Mouse (Mus musculus) midbrain, embryonic 10.5 days (tissue): ENCODE measurements at regions not wholly inside any gene's neighbourhood (a gene's known extent, or its start where the extent isn't known, plus 50 kb on each side); places are given as distances from the start of the nearest gene placed in this dataset.
"Not testable (repeated sequence)": the region's sequence is repeated elsewhere in the genome, so short reads cannot be mapped to it uniquely, and the experiment has no call there.

Source experiments
- DNase-seq: peaks from one replicate; pipeline ENCODE4 v3.0.0-alpha.2; 2017; ENCODE audit warnings: low spot score
- H3K27ac ChIP-seq: fragments of 300-500 bp; sonication (generic); replicated peaks from 2 replicates; pipeline ENCODE4 v1.5.1; 2016; ENCODE audit warnings: mild to moderate bottlenecking
- H3K27me3 ChIP-seq: fragments of 300-500 bp; sonication (generic); 2 replicates; pipeline ENCODE4 v1.6.1; 2016; ENCODE audit warnings: low read depth, mild to moderate bottlenecking; ENCODE audit not compliant: poor library complexity, severe bottlenecking
- H3K36me3 ChIP-seq: fragments of 300-500 bp; sonication (generic); 2 replicates; pipeline ENCODE4 v1.6.1; 2016; ENCODE audit warnings: mild to moderate bottlenecking, moderate library complexity
- H3K4me1 ChIP-seq: fragments of 300-500 bp; sonication (generic); 2 replicates; pipeline ENCODE4 v1.6.1; 2016
- H3K4me3 ChIP-seq: fragments of 300-500 bp; sonication (generic); 2 replicates; pipeline ENCODE4 v1.5.1; 2016; ENCODE audit warnings: mild to moderate bottlenecking, moderate library complexity
- H3K9me3 ChIP-seq: fragments of 300-500 bp; sonication (generic); replicated peaks from 2 replicates; pipeline ENCODE4 v1.6.1; 2016; ENCODE audit warnings: mild to moderate bottlenecking
- WGBS: fragments of 180-500 bp; shearing (Covaris S2); methylation state at CpG from one replicate; pipeline ENCODE4 v1.1.7; 2016; 5-methylcytosine and 5-hydroxymethylcytosine counted together

DNA sequence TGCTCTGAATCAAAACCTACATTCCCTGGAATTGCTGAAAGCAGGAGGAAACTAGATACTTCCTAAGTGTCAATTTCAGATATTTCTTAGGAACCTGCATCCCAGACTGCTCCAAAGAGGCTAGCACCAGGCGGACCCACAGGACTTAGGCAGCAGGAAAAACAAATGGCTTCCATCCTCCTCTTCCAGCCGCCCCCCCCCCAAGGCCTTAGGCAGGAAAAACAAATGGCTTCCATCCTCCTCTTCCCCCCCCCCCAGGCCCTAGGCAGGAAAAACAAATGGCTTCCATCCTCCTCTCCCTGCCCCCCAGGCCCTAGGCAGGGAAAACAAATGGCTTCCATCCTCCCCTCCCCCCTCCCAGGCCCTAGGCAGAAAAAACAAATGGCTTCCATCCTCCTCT is 64.5 kb upstream of the Nap1l2 start:
- Histone ChIP-seq H3K9me3 (no peaks in the 10 kb centered on the region), H3K27me3 (peaks cover 56% of the 10 kb centered on the region), H3K36me3 (no peaks in the 10 kb centered on the region), H3K4me1 (no peaks in the 10 kb centered on the region), H3K27ac (no peak overlapping the region), H3K4me3 (no peak overlapping the region)
- DNase-seq = no peak
- 77% methylated on average over 2 of the region's 2 CpGs for WGBS

- H3K27ac ChIP-seq, H3K9me3 ChIP-seq, H3K36me3 ChIP-seq, H3K4me3 ChIP-seq, H3K4me1 ChIP-seq, DNase-seq: not testable (repeated sequence)
- peaks cover 61% of the 10 kb centered on the region for H3K27me3 ChIP-seq
Measured at GRCm38 (mm10) chrX:103251478-103251877, 65.0 kb upstream of the Nap1l2 start.

GRCm38 (mm10) chrX:103252056-103252850 is 65.8 kb upstream of the Nap1l2 start:
- Histone ChIP-seq H3K27ac (0 out of 2 replicates have a peak overlapping the region, but pooled peaks have one; percentile 33), H3K27me3 (peaks cover 69% of the 10 kb centered on the region)
- H3K9me3 ChIP-seq, DNase-seq, H3K36me3 ChIP-seq, H3K4me1 ChIP-seq, H3K4me3 ChIP-seq: not testable (repeated sequence)
- 70% methylated on average over 1 of the region's 1 CpGs for WGBS

GRCm38 (mm10) chrX:103252881-103253280 is 66.4 kb upstream of the Nap1l2 start:
- no peaks in the 10 kb centered on the region for H3K36me3 ChIP-seq
- WGBS = 81% methylated on average over 6 of the region's 6 CpGs
- peaks cover 72% of the 10 kb centered on the region for H3K27me3 ChIP-seq
- H3K27ac ChIP-seq = 0 out of 2 replicates have a peak overlapping the region, but pooled peaks have one; percentile 33
- no peaks in the 10 kb centered on the region for H3K4me1 ChIP-seq
- no peak for DNase-seq
- H3K9me3 ChIP-seq = no peaks in the 10 kb centered on the region
- no peak overlapping the region for H3K4me3 ChIP-seq

DNA sequence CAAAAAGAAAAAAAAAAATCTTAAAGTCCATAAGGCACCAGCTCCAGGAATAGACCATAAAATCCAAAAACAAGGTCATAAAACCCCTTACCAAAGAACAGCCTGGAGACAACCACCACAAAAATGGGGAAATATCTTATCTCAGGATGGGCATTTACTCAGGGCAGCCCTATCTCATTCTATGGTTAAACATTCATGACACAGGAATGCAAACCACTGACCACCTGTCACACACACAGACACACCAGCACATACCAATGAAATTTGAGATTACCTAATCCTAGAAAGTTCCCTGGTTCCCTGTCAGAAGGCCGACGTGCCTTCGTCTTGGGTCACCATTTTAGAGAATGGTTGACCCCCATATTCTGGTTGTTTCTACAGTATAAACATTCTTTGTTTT is 66.3 kb upstream of the Cdx4 start:
- Histone ChIP-seq H3K27me3 (peaks cover 81% of the 10 kb centered on the region), H3K27ac (no peak overlapping the region), H3K4me3 (no peak overlapping the region), H3K4me1 (no peaks in the 10 kb centered on the region), H3K36me3 (no peaks in the 10 kb centered on the region), H3K9me3 (no peaks in the 10 kb centered on the region)
- WGBS = 88% methylated on average over 3 of the region's 3 CpGs
- no peak for DNase-seq

- no peaks in the 10 kb centered on the region for H3K9me3 ChIP-seq
- no peaks in the 10 kb centered on the region for H3K36me3 ChIP-seq
- no peak overlapping the region for H3K4me3 ChIP-seq
- H3K27me3 ChIP-seq = peaks cover 99% of the 10 kb centered on the region
- DNase-seq = no peak
- no peak overlapping the region for H3K27ac ChIP-seq
- no peaks in the 10 kb centered on the region for H3K4me1 ChIP-seq
- 8% methylated on average over 2 of the region's 2 CpGs for WGBS
Measured at GRCm38 (mm10) chrX:103259882-103260281, 61.3 kb upstream of the Cdx4 start.
